Mouse (Mus musculus) lung, adult 2 months (tissue): Measurements from ENCODE around the gene Dhx33.

Experiments used
- CTCF ChIP-seq: fragments of 200-500 bp; IDR thresholded peaks from 2 replicates; pipeline ENCODE4 v1.5.1; 2011; ENCODE audit warnings: mild to moderate bottlenecking, low read length, control low read depth; ENCODE audit not compliant: insufficient read depth
- POLR2A ChIP-seq: fragments of 200-500 bp; IDR thresholded peaks from 2 replicates; pipeline ENCODE4 v1.6.1; 2011; ENCODE audit warnings: low read depth, mild to moderate bottlenecking, control low read depth, low read length, borderline replicate concordance; ENCODE audit errors: extremely low read depth

- no peak for TF ChIP-seq POLR2A
- no peak for TF ChIP-seq CTCF
Observed at GRCm38 (mm10) chr11:71008321-71008720, 4.1 kb upstream of the Dhx33 start.
